Mouse (Mus musculus) liver, embryonic 15.5 days (tissue): ENCODE measurements around the gene Limch1. TPM values are rescaled to one million over a fixed set of nuclear protein-coding genes. Genes with fewer than 3 reads are reported as not detected.

Experiments used
- ATAC-seq: fragments of 200-750 bp; cut with Nextera tagmentation; 2 replicates; pipeline ENCODE4 v1.8.0; 2017; ENCODE audit warnings: moderate number of reproducible peaks, mild to moderate bottlenecking, moderate library complexity; ENCODE audit not compliant: insufficient read depth
- H3K27ac ChIP-seq: fragments of 300-500 bp; sonication (generic); replicated peaks from 2 replicates; pipeline ENCODE4 v1.5.1; 2015; ENCODE audit warnings: mild to moderate bottlenecking, inconsistent platforms
- H3K27me3 ChIP-seq: fragments of 300-500 bp; sonication (generic); 2 replicates; pipeline ENCODE4 v1.6.1; 2015; ENCODE audit warnings: mild to moderate bottlenecking, inconsistent platforms
- H3K36me3 ChIP-seq: fragments of 300-500 bp; sonication (generic); replicated peaks from 2 replicates; pipeline ENCODE4 v1.6.1; 2015; ENCODE audit warnings: moderate library complexity, mild to moderate bottlenecking, inconsistent platforms
- H3K4me1 ChIP-seq: fragments of 300-500 bp; sonication (generic); replicated peaks from 2 replicates; pipeline ENCODE4 v1.6.1; 2015; ENCODE audit warnings: inconsistent platforms
- H3K4me2 ChIP-seq: fragments of 300-500 bp; sonication (generic); 2 replicates; pipeline ENCODE4 v1.6.1; 2015; ENCODE audit warnings: moderate library complexity, mild to moderate bottlenecking, inconsistent platforms
- H3K4me3 ChIP-seq: fragments of 300-500 bp; sonication (generic); replicated peaks from 2 replicates; pipeline ENCODE4 v1.5.1; 2015; ENCODE audit warnings: mild to moderate bottlenecking, inconsistent platforms
- H3K9ac ChIP-seq: fragments of 300-500 bp; sonication (generic); 2 replicates; pipeline ENCODE4 v1.6.1; 2015; ENCODE audit warnings: moderate library complexity, mild to moderate bottlenecking, inconsistent platforms
- H3K9me3 ChIP-seq: fragments of 300-500 bp; sonication (generic); replicated peaks from 2 replicates; pipeline ENCODE4 v1.6.1; 2016; ENCODE audit warnings: inconsistent platforms
- WGBS: fragments of 180-500 bp; shearing (Covaris S2); methylation state at CpG from one replicate; pipeline ENCODE4 v1.1.7; 2015; ENCODE audit warnings: mixed read lengths; ENCODE audit not compliant: insufficient replicate concordance; 5-methylcytosine and 5-hydroxymethylcytosine counted together
- polyA plus RNA-seq: library from polyadenylated mRNA; unstranded; fragments of >200 nt; fragmentation: Nextera tagmentation; extraction: Ambion mirVana; gene quantifications from 2 replicates; pipeline ENCODE4 v1.2.1, GENCODE M21; 2015

The Limch1 gene
- polyA plus RNA-seq, 1 experiment from 2014 or later: 1.8 TPM

- Histone ChIP-seq H3K27me3 (no peaks in the 10 kb centered on the region), H3K4me3 (no peak overlapping the region), H3K36me3 (no peaks in the 10 kb centered on the region), H3K9ac (no peak overlapping the region), H3K4me2 (no peak overlapping the region), H3K4me1 (no peaks in the 10 kb centered on the region), H3K9me3 (no peaks in the 10 kb centered on the region), H3K27ac (no peak overlapping the region)
- no peak for ATAC-seq
- 70% methylated on average over 9 of the region's 9 CpGs for WGBS
Observed at GRCm38 (mm10) chr5:66908883-66909282, 163.3 kb downstream of the Limch1 start.

- no peak overlapping the region for H3K27ac ChIP-seq
- H3K36me3 ChIP-seq: no peaks in the 10 kb centered on the region
- no peak for ATAC-seq
- 31% methylated on average over 2 of the region's 2 CpGs for WGBS
- H3K4me1 ChIP-seq: no peaks in the 10 kb centered on the region
- H3K9me3 ChIP-seq: no peaks in the 10 kb centered on the region
- H3K4me3 ChIP-seq: no peak overlapping the region
- H3K27me3 ChIP-seq: no peaks in the 10 kb centered on the region
- no peak overlapping the region for H3K4me2 ChIP-seq
- H3K9ac ChIP-seq: no peak overlapping the region
Observed at GRCm38 (mm10) chr5:66909962-66910361, 164.3 kb downstream of the Limch1 start.

- WGBS: 76% methylated on average over 9 of the region's 9 CpGs
- Histone ChIP-seq H3K4me3 (no peak overlapping the region), H3K36me3 (no peaks in the 10 kb centered on the region), H3K9ac (no peak overlapping the region), H3K9me3 (no peaks in the 10 kb centered on the region), H3K4me2 (no peak overlapping the region), H3K4me1 (no peaks in the 10 kb centered on the region), H3K27ac (no peak overlapping the region), H3K27me3 (no peaks in the 10 kb centered on the region)
- ATAC-seq: no peak
Observed at GRCm38 (mm10) chr5:66910610-66911009, 165.0 kb downstream of the Limch1 start.

GRCm38 (mm10) chr5:66911068-66911467, 165.4 kb downstream of the Limch1 start:
- 74% methylated on average over 4 of the region's 4 CpGs for WGBS
- Histone ChIP-seq H3K9ac (no peak overlapping the region), H3K36me3 (no peaks in the 10 kb centered on the region), H3K9me3 (no peaks in the 10 kb centered on the region), H3K4me2 (no peak overlapping the region), H3K4me3 (no peak overlapping the region), H3K4me1 (no peaks in the 10 kb centered on the region), H3K27ac (no peak overlapping the region), H3K27me3 (no peaks in the 10 kb centered on the region)
- ATAC-seq: no peak

- H3K27me3 ChIP-seq: no peaks in the 10 kb centered on the region
- no peaks in the 10 kb centered on the region for H3K9me3 ChIP-seq
- WGBS: 71% methylated on average over 6 of the region's 6 CpGs
- H3K9ac ChIP-seq: no peak overlapping the region
- H3K36me3 ChIP-seq: no peaks in the 10 kb centered on the region
- H3K4me1 ChIP-seq: no peaks in the 10 kb centered on the region
- H3K27ac ChIP-seq: no peak overlapping the region
- H3K4me2 ChIP-seq: no peak overlapping the region
- H3K4me3 ChIP-seq: no peak overlapping the region
- ATAC-seq: no peak
Observed at GRCm38 (mm10) chr5:66913791-66914190, 168.2 kb downstream of the Limch1 start.

GRCm38 (mm10) chr5:66917353-66918315, 172.0 kb downstream of the Limch1 start:
- no peak overlapping the region for H3K4me2 ChIP-seq
- H3K27me3 ChIP-seq: no peaks in the 10 kb centered on the region
- no peaks in the 10 kb centered on the region for H3K36me3 ChIP-seq
- no peak for ATAC-seq
- no peaks in the 10 kb centered on the region for H3K9me3 ChIP-seq
- H3K4me3 ChIP-seq: no peak overlapping the region
- H3K4me1 ChIP-seq: no peaks in the 10 kb centered on the region
- WGBS: 58% methylated on average over 8 of the region's 8 CpGs
- no peak overlapping the region for H3K27ac ChIP-seq
- no peak overlapping the region for H3K9ac ChIP-seq

- Histone ChIP-seq H3K27me3 (no peaks in the 10 kb centered on the region), H3K9me3 (no peaks in the 10 kb centered on the region), H3K36me3 (no peaks in the 10 kb centered on the region), H3K4me3 (no peak overlapping the region), H3K4me1 (no peaks in the 10 kb centered on the region), H3K4me2 (no peak overlapping the region), H3K9ac (no peak overlapping the region), H3K27ac (no peak overlapping the region)
- no peak for ATAC-seq
- 52% methylated on average over 11 of the region's 11 CpGs for WGBS
Observed at GRCm38 (mm10) chr5:66918316-66919305, 173.0 kb downstream of the Limch1 start.

GRCm38 (mm10) chr5:66922582-66922981, 177.0 kb downstream of the Limch1 start:
- H3K36me3 ChIP-seq: no peaks in the 10 kb centered on the region
- WGBS: 56% methylated on average over 5 of the region's 5 CpGs
- H3K4me3 ChIP-seq: no peak overlapping the region
- no peaks in the 10 kb centered on the region for H3K4me1 ChIP-seq
- no peak overlapping the region for H3K4me2 ChIP-seq
- H3K9me3 ChIP-seq: no peaks in the 10 kb centered on the region
- H3K9ac ChIP-seq: no peak overlapping the region
- H3K27ac ChIP-seq: no peak overlapping the region
- no peak for ATAC-seq
- no peaks in the 10 kb centered on the region for H3K27me3 ChIP-seq

GRCm38 (mm10) chr5:66929291-66929690, 183.7 kb downstream of the Limch1 start:
- Histone ChIP-seq H3K27me3 (no peaks in the 10 kb centered on the region), H3K4me3 (no peak overlapping the region), H3K4me2 (no peak overlapping the region), H3K9ac (no peak overlapping the region), H3K27ac (no peak overlapping the region), H3K36me3 (no peaks in the 10 kb centered on the region), H3K4me1 (no peaks in the 10 kb centered on the region), H3K9me3 (no peaks in the 10 kb centered on the region)
- WGBS: 58% methylated on average over 6 of the region's 6 CpGs
- no peak for ATAC-seq

GRCm38 (mm10) chr5:66933134-66933804, 187.6 kb downstream of the Limch1 start:
- WGBS: 66% methylated on average over 10 of the region's 10 CpGs
- H3K9ac ChIP-seq: no peak overlapping the region
- no peak overlapping the region for H3K27ac ChIP-seq
- H3K9me3 ChIP-seq: no peaks in the 10 kb centered on the region
- no peak overlapping the region for H3K4me3 ChIP-seq
- no peaks in the 10 kb centered on the region for H3K36me3 ChIP-seq
- no peaks in the 10 kb centered on the region for H3K27me3 ChIP-seq
- H3K4me1 ChIP-seq: no peaks in the 10 kb centered on the region
- ATAC-seq: no peak
- H3K4me2 ChIP-seq: no peak overlapping the region
